Mouse (Mus musculus): Measurements from ENCODE around the gene Tpx2. TPM values are rescaled to one million over a fixed set of nuclear protein-coding genes. Genes with fewer than 3 reads are reported as not detected.

Gene Tpx2
- polyA plus RNA-seq (2016; fragmentation: Nextera tagmentation; extraction: Ambion mirVana) = 153 TPM in 2 replicates

DNA sequence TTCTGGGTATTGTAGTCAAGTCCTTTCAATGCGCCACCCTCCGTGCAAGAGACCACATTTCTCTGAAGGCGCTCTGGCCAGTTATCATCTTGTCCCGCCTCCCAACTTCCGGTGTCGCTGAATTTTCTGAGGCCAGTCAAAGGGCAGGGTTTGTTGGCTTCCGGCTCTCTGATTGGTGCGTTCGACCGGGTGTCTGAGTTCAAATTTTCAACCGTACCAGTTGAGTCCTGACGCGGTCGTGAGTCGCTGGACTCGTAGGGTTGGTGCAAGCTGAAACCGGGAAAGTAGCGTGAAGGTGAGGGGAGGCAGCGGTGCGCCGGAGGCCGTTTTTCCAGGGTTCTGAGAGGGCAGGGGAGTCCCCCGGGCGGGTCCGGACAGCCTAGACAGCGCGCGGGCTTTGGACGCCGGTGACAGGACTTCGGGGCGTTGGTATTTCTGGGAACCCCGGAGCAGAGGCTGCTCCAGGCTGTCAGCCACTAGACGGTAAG, at the start of gene Tpx2:
Gene Tpx2, plus strand, starts transcription at position 150 of the 488 bp plus-strand sequence.
- DNase-seq (ENCODE audit: low spot score) = peak; percentile 99
- under 1% methylated on average over 34 of the region's 34 CpGs for WGBS
- Histone ChIP-seq H3K27ac (replicated peaks) (peak within 1 kb of the TSS; percentile 96), H3K4me1 (peaks cover 26% of the 10 kb centered on the region), H3K4me3 (peak within 1 kb of the TSS; percentile 85), H3K27me3 (ENCODE audit: low read depth, poor library complexity, severe bottlenecking) (no peaks in the 10 kb centered on the region), H3K9me3 (replicated peaks) (no peaks in the 10 kb centered on the region), H3K36me3 (peaks cover 36% of the 10 kb centered on the region)

DNA sequence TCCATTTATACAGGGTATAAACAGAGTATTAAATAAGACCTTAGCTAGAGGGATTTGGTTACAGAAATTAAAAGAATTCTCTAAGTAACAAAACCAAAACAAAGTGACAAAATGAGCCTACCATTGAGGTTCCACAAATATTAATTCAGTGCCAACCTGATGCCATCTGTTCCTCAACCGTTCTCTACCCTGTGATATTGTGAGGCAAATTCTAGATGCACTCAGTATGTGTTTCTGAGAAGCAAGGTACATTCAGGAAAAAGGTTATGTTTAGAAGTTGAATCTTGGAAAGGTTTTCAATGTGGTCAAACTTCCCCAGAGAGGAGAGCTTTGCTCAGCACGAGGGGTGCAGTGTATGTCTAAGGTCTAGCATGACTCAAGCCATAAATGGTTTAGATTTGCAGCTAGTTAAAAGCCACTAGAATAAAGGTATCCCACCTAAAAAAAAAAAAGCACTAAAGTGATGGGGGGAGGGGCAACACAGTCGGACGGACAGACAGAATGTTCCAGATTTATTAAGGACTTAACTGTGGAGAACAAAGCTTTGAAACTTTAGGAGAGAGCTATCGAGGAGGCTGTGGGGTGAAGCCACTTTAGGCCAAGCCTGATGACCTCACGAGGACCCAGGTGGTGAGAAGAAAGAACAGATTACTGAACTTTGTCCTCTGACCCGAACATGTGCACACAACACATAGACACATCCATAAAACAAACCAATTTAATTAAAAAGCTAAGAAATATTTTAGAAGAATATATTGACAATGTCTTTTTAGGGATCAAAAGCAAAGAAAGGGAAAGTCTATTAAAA, 47.6 kb upstream of the Tpx2 start:
- no peak overlapping the region for H3K27ac ChIP-seq (replicated peaks)
- peaks cover 12% of the 10 kb centered on the region for H3K36me3 ChIP-seq
- no peak overlapping the region for H3K4me3 ChIP-seq
- no peaks in the 10 kb centered on the region for H3K9me3 ChIP-seq (replicated peaks)
- H3K4me1 ChIP-seq = peaks cover 18% of the 10 kb centered on the region
- DNase-seq (ENCODE audit: low spot score) = no peak
- 82% methylated on average over 7 of the region's 7 CpGs for whole genome bisulfite sequencing
- no peaks in the 10 kb centered on the region for H3K27me3 ChIP-seq (ENCODE audit: low read depth, poor library complexity, severe bottlenecking)

GRCm38 (mm10) chr2:152800762-152801113, 47.0 kb upstream of the Tpx2 start:
- H3K9me3 ChIP-seq (replicated peaks) = no peaks in the 10 kb centered on the region

DNA sequence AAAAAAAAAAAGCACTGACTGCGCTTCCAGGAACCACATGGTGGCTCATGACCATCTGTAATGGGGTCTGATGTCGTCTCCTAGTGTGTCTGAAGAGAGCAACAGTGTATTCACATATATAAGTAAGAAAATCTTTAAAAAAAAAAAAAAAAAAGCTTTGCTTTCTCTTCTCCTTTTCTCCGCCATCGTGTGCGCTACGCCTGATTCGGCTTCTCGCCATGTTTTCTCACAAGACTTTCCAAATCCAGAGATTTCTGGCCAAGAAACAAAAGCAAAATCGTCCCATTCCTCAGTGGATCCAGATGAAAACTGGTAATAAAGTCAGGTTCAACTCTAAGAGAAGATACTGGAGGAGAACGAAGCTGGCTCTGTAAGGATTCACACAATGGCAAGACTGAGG, 45.5 kb upstream of the Tpx2 start:
- Histone ChIP-seq H3K27ac (replicated peaks) (no peak overlapping the region), H3K4me3 (no peak overlapping the region)
- WGBS = 92% methylated on average over 10 of the region's 10 CpGs

More at GRCm38 (mm10) chr2:152800762-152801113, 47.0 kb upstream of the Tpx2 start:
- H3K27ac ChIP-seq (replicated peaks) = no peak overlapping the region
- no peaks in the 10 kb centered on the region for H3K27me3 ChIP-seq (ENCODE audit: low read depth, poor library complexity, severe bottlenecking)
- H3K4me1 ChIP-seq = peaks cover 24% of the 10 kb centered on the region
- H3K4me3 ChIP-seq = no peak overlapping the region
- no peak for DNase-seq (ENCODE audit: low spot score)
- peaks cover 12% of the 10 kb centered on the region for H3K36me3 ChIP-seq

GRCm38 (mm10) chr2:152803081-152803480, 44.7 kb upstream of the Tpx2 start:
- no peak overlapping the region for H3K4me3 ChIP-seq
- H3K36me3 ChIP-seq = peaks cover 11% of the 10 kb centered on the region; the same call in 1 of the 2 replicates
- peaks cover 32% of the 10 kb centered on the region for H3K4me1 ChIP-seq
- no peaks in the 10 kb centered on the region for H3K27me3 ChIP-seq (ENCODE audit: low read depth, poor library complexity, severe bottlenecking)
- WGBS = 83% methylated on average over 5 of the region's 5 CpGs
- no peak for DNase-seq (ENCODE audit: low spot score)
- H3K27ac ChIP-seq (replicated peaks) = no peak overlapping the region
- H3K9me3 ChIP-seq (replicated peaks) = no peaks in the 10 kb centered on the region

More for the DNA sequence above, 45.5 kb upstream of the Tpx2 start:
- Histone ChIP-seq H3K4me1 (peaks cover 32% of the 10 kb centered on the region), H3K36me3 (peaks cover 16% of the 10 kb centered on the region), H3K27me3 (ENCODE audit: low read depth, poor library complexity, severe bottlenecking) (no peaks in the 10 kb centered on the region), H3K9me3 (replicated peaks) (no peaks in the 10 kb centered on the region)
- DNase-seq (ENCODE audit: low spot score) = no peak

DNA sequence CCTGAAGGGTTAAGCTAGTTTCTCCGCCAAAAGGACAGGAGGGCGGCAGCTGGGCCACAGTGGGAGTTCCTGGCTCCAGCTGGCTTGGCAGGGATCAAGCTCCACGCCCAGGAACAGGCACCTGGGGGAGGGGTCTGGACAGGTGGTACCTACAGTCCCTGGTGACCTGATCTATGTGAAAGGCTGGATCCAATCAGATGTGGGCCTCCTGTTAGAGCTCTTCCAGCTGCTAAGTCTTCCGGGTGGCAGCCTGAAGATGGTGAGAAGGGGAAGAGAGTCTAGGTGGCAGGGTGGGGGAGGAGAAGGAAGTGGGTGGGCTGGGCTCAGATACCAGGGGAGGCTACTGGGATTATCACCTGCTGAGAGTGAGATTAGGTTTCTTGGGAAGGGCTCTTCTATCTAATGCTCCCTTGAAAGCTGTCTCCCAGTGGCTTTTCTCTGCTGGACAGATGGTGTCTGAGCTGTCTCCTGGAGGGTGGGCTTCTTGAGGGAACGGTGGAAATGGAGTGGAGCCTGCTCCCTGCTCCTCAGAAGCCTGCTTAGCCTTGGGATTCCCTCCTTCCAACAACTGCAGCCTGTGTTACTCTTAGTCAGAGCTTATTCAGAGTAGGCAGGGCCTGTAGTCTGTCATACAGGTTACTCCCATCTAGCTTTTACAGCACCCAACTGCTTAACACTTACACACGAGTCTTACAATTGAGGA, 43.2 kb upstream of the Tpx2 start:
- no peak overlapping the region for H3K4me3 ChIP-seq
- H3K27ac ChIP-seq (replicated peaks) = peak overlapping the region; percentile 68
- H3K9me3 ChIP-seq (replicated peaks) = no peaks in the 10 kb centered on the region
- no peak for DNase-seq (ENCODE audit: low spot score)
- peaks cover 32% of the 10 kb centered on the region for H3K4me1 ChIP-seq
- 8% methylated on average over 6 of the region's 6 CpGs for WGBS
- H3K27me3 ChIP-seq (ENCODE audit: low read depth, poor library complexity, severe bottlenecking) = no peaks in the 10 kb centered on the region
- H3K36me3 ChIP-seq = peaks cover 11% of the 10 kb centered on the region; the same call in 1 of the 2 replicates

DNA sequence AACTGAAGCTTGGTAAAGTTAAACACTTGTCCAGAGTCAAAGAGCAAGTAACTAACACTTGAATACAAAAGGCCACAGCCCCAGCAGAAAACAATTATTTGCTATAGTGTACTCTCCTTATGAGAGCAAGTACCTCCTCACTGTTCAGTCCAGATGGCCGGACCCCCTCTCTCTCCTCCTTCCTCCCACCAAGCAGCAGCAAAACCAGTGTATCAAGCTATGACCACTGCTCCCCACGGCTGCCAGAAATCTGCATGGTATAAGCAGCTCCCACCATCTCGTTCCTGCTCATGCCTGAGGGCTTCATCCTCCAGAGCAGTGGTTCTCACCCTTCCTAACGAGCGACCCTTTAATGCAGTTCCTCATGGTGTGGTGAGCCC, 42.7 kb upstream of the Tpx2 start:
- 56% methylated on average over 5 of the region's 5 CpGs for WGBS
- no peak overlapping the region for H3K4me3 ChIP-seq

DNA sequence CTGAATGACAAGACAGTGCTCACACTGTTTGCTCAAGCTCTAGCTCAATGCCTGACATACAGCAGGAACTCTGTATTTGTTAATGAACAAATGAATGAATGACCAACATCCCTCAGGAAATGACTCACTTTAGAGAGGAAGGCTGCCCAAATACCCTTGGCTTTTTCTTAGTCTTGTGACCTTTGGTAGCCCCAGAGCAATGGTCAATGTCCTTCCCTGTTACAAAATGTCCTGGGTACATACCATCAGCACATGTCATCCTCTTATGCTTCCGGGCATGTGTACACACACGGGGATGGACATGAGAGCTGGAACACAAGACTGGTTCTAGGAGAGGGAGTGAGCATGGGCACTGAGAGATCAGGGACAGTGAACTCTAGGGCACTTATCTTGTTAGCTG, 41.7 kb upstream of the Tpx2 start:
- WGBS = 89% methylated on average over 2 of the region's 2 CpGs
- peaks cover 32% of the 10 kb centered on the region for H3K4me1 ChIP-seq
- peaks cover 11% of the 10 kb centered on the region; the same call in 1 of the 2 replicates for H3K36me3 ChIP-seq
- no peaks in the 10 kb centered on the region for H3K9me3 ChIP-seq (replicated peaks)
- no peaks in the 10 kb centered on the region for H3K27me3 ChIP-seq (ENCODE audit: low read depth, poor library complexity, severe bottlenecking)
- H3K27ac ChIP-seq (replicated peaks) = no peak overlapping the region
- DNase-seq (ENCODE audit: low spot score) = no peak
- H3K4me3 ChIP-seq = no peak overlapping the region

More for the DNA sequence above, 42.7 kb upstream of the Tpx2 start:
- peaks cover 11% of the 10 kb centered on the region; the same call in 1 of the 2 replicates for H3K36me3 ChIP-seq
- H3K9me3 ChIP-seq (replicated peaks) = no peaks in the 10 kb centered on the region
- DNase-seq (ENCODE audit: low spot score) = no peak
- H3K27me3 ChIP-seq (ENCODE audit: low read depth, poor library complexity, severe bottlenecking) = no peaks in the 10 kb centered on the region
- H3K27ac ChIP-seq (replicated peaks) = peak overlapping the region; percentile 68; the same call in 1 of the 2 replicates
- H3K4me1 ChIP-seq = peaks cover 32% of the 10 kb centered on the region

- H3K36me3 ChIP-seq = peaks cover 15% of the 10 kb centered on the region
- H3K4me3 ChIP-seq = no peak overlapping the region
- WGBS = 81% methylated on average over 3 of the region's 3 CpGs
- no peak overlapping the region for H3K27ac ChIP-seq (replicated peaks)
- no peaks in the 10 kb centered on the region for H3K9me3 ChIP-seq (replicated peaks)
- no peak for DNase-seq (ENCODE audit: low spot score)
- H3K4me1 ChIP-seq = peaks cover 45% of the 10 kb centered on the region
- no peaks in the 10 kb centered on the region for H3K27me3 ChIP-seq (ENCODE audit: low read depth, poor library complexity, severe bottlenecking)
Measured at GRCm38 (mm10) chr2:152808178-152808577, 39.6 kb upstream of the Tpx2 start.

GRCm38 (mm10) chr2:152810158-152810941, 37.4 kb upstream of the Tpx2 start:
- no peak for DNase-seq (ENCODE audit: low spot score)
- Histone ChIP-seq H3K9me3 (replicated peaks) (no peaks in the 10 kb centered on the region), H3K4me1 (peaks cover 31% of the 10 kb centered on the region), H3K4me3 (no peak overlapping the region), H3K27me3 (ENCODE audit: low read depth, poor library complexity, severe bottlenecking) (no peaks in the 10 kb centered on the region), H3K27ac (replicated peaks) (no peak overlapping the region), H3K36me3 (peaks cover 22% of the 10 kb centered on the region)
- 86% methylated on average over 5 of the region's 5 CpGs for WGBS

DNA sequence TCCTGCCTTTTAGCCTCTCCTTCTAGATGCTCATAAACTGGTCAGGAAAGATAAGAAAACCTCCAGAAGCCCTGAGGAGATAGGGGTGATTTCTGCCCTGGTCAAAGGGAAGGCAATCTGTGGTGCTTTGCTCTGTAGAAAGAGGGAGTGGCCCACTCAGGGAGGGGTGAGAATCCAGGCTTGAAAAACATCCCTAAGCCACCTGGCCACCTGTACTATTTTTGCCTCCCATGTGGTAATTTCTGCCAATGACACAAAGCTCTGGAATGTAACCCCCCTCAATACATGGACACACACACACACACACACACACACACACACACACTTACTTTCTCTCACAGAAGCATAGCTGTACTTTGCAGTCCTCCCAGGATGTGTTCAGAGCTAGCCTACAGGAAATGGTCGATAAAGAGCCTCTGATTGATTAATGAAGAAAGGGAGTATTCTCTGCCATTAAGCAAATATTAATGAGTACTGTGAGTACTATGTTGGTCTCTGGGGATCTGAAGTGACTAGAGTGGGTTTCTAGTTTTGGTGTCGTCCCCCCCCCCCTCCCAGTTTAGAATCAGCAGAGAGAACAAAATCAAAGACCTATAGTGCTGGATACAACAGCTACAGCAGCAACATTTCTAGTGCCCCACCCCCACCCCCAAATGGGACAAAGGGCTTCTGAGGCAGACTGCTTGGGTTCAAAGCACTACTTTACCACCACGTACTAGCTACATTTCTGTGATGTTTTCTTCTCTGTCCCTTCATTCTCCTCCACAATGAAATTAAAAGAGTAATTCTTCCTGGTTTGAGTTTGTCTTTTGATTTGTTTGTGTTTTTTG, 36.2 kb upstream of the Tpx2 start:
- Histone ChIP-seq H3K27me3 (ENCODE audit: low read depth, poor library complexity, severe bottlenecking) (no peaks in the 10 kb centered on the region), H3K4me3 (no peak overlapping the region), H3K36me3 (peaks cover 28% of the 10 kb centered on the region), H3K4me1 (peaks cover 22% of the 10 kb centered on the region), H3K9me3 (replicated peaks) (no peaks in the 10 kb centered on the region), H3K27ac (replicated peaks) (no peak overlapping the region)
- WGBS = 63% methylated on average over 3 of the region's 3 CpGs
- DNase-seq (ENCODE audit: low spot score) = no peak

DNA sequence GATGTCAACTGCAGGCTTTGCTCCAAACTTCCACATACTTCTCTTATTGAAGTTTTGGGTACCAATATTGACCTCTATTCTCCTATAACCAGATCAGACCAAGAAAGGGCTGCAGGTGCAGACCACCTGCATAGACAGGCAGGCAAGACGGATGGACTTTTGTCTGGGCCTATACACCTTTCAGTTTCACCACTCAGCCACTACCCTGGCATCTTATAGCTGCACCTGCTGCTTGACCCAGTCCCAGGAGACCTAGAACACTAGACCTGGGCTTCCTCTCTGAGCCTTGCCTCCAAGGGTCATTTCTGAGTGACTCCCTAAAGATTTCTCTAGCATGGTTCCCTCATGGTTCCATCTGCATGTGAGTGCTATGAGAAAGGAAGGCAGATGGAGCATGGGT, 34.5 kb upstream of the Tpx2 start:
- Histone ChIP-seq H3K27ac (replicated peaks) (no peak overlapping the region), H3K4me3 (no peak overlapping the region), H3K36me3 (peaks cover 36% of the 10 kb centered on the region), H3K9me3 (replicated peaks) (no peaks in the 10 kb centered on the region), H3K4me1 (peaks cover 37% of the 10 kb centered on the region), H3K27me3 (ENCODE audit: low read depth, poor library complexity, severe bottlenecking) (no peaks in the 10 kb centered on the region)
- no peak for DNase-seq (ENCODE audit: low spot score)
- 94% methylated on average over 1 of the region's 1 CpGs for WGBS

All from midbrain, embryonic 10.5 days (tissue).